Mouse (Mus musculus): ENCODE measurements around the gene Hes2.

- TF ChIP-seq CTCF (IDR thresholded peaks at IDR 0.05; ENCODE audit: insufficient read depth, low read length) (no peak), POLR2A (IDR thresholded peaks at IDR 0.05; ENCODE audit: borderline replicate concordance, extremely low read depth, low read depth, low read length) (no peak)
These were observed 44.6 kb upstream of the Hes2 start for GRCm38 (mm10) chr4:152114080-152114479.

Data from lung, adult 2 months (tissue).